Mouse (Mus musculus) MEL (cell line): ENCODE results near the gene C130026I21Rik. TPM values are rescaled to one million over a fixed set of nuclear protein-coding genes. Genes with fewer than 3 reads are reported as not detected.
"Not testable (repeated sequence)": the region's sequence is repeated elsewhere in the genome, so short reads cannot be mapped to it uniquely, and the experiment has no call there.

Experiments used
- DNase-seq: peaks from one replicate; pipeline ENCODE4 v3.0.0; 2011; ENCODE audit warnings: low read depth, low spot score
- H3K27ac ChIP-seq: 2 replicates; pipeline ENCODE4 v1.5.1; 2012; ENCODE audit warnings: low read depth, mild to moderate bottlenecking, control low read depth, low read length, moderate library complexity; ENCODE audit not compliant: control insufficient read depth
- H3K27me3 ChIP-seq, 2 experiments: fragments of 150-350 bp in 1 of 2; sonication (generic) in 1 of 2; 2 replicates each; pipeline ENCODE4 v1.6.1; 2012; ENCODE audit warnings: low read length in 2 of 2, mild to moderate bottlenecking in 2 of 2, improper control_type of control experiment in 1 of 2, moderate library complexity in 1 of 2; ENCODE audit not compliant: insufficient read depth in 2 of 2, control insufficient read depth in 1 of 2
- H3K36me3 ChIP-seq, 2 experiments: 2 replicates each; pipeline ENCODE4 v1.6.1; 2012 to 2014; ENCODE audit warnings: low read length in 2 of 2, improper control_type of control experiment in 1 of 2, inconsistent platforms in 1 of 2, mild to moderate bottlenecking in 1 of 2; ENCODE audit not compliant: insufficient read depth in 2 of 2, control insufficient read depth in 1 of 2
- H3K4me1 ChIP-seq, 2 experiments: fragments of 150-350 bp in 1 of 2; sonication (generic) in 1 of 2; 2 replicates each; pipeline ENCODE4 v1.6.1; 2012; ENCODE audit warnings: low read length in 2 of 2, improper control_type of control experiment in 1 of 2, mild to moderate bottlenecking in 1 of 2; ENCODE audit not compliant: insufficient read depth in 2 of 2, control insufficient read depth in 1 of 2
- H3K4me3 ChIP-seq, 2 experiments: fragments of 150-350 bp in 1 of 2; sonication (generic) in 1 of 2; 2 replicates each; pipeline ENCODE4 v1.5.1; 2012; ENCODE audit warnings: low read depth in 2 of 2, low read length in 2 of 2, mild to moderate bottlenecking in 2 of 2, moderate library complexity in 2 of 2, control low read depth in 1 of 2, improper control_type of control experiment in 1 of 2; ENCODE audit not compliant: control insufficient read depth in 1 of 2, insufficient read depth in 1 of 2
- H3K79me2 ChIP-seq: 2 replicates; pipeline ENCODE4 v1.6.1; 2012; ENCODE audit warnings: mild to moderate bottlenecking, low read length, moderate library complexity; ENCODE audit not compliant: control insufficient read depth, poor library complexity, insufficient read depth
- H3K9ac ChIP-seq: 2 replicates; pipeline ENCODE4 v1.6.1; 2012; ENCODE audit warnings: low read depth, mild to moderate bottlenecking, control low read depth, low read length, moderate library complexity; ENCODE audit not compliant: control insufficient read depth, poor library complexity, severe bottlenecking
- H3K9me3 ChIP-seq: fragments of 150-350 bp; sonication (generic); replicated peaks from 2 replicates; pipeline ENCODE4 v1.6.1; 2012; ENCODE audit warnings: mild to moderate bottlenecking, low read length, improper control_type of control experiment, moderate library complexity; ENCODE audit not compliant: insufficient read depth
- CTCF ChIP-seq, 3 experiments: IDR thresholded peaks in 2 of 3; conservative IDR thresholded peaks in 1 of 3; 2 replicates each; pipeline ENCODE4 v1.5.1; 2011 to 2012; ENCODE audit warnings: low read length in 3 of 3, low read depth in 2 of 3, mild to moderate bottlenecking in 2 of 3, improper control_type of control experiment in 1 of 3, inconsistent platforms in 1 of 3, mixed read lengths in 1 of 3, moderate library complexity in 1 of 3; ENCODE audit not compliant: control insufficient read depth in 1 of 3, insufficient read depth in 1 of 3, poor library complexity in 1 of 3, severe bottlenecking in 1 of 3
- RAD21 ChIP-seq: IDR thresholded peaks from 2 replicates; pipeline ENCODE4 v1.6.1; 2011; ENCODE audit warnings: mild to moderate bottlenecking, low read depth, low read length, improper control_type of control experiment
- polyA plus RNA-seq, 2 experiments: library from polyadenylated mRNA; stranded (reverse) in 1 of 2; unstranded in 1 of 2; fragments of >175 nt in 1 of 2; fragments of >200 nt in 1 of 2; gene quantifications; 2 replicates each; pipeline versions ENCODE4 v1.2.1 to v1.2.4; 2012; ENCODE audit warnings: low replicate concordance in 2 of 2, low read depth in 1 of 2; ENCODE audit not compliant: insufficient read length in 2 of 2, insufficient read depth in 1 of 2, missing spikeins in 1 of 2
- total RNA-seq: library from RNA; depleted of rRNA; stranded (reverse); fragments of 300-350 nt; gene quantifications from 2 replicates; pipeline ENCODE4 v1.2.3, GENCODE M21; 2012; rRNA removed

Gene C130026I21Rik
- 0.69 and 1.5 TPM in 2 replicates for total RNA-seq
- 1 to 10 TPM in 1 of 2 experiments, not detected in 1; 2.2 TPM for polyA plus RNA-seq

DNA sequence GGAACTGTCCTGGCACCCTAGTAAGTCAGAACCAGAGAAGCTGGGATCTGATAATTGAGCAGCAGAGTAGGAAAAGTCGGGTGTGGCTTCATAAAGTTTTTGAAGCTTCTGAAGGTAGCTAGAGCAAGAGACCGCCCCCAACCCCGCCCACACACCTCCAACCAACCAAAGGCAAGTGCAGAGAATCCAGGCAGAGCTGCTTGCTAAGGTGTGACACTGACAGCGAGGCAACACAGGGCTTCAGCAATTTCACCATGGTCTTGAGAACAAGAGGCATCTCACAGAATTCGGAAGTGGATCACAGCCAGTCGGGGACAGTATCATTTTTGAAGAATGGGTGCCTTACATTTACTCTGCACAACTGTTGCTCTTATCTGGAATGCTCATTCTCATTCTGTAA lies at the start of gene C130026I21Rik:
Gene C130026I21Rik (minus strand): TSS at position 101 of the 400 bp plus-strand sequence.
- not testable (repeated sequence) for DNase-seq, H3K27ac ChIP-seq, H3K9ac ChIP-seq, H3K4me3 ChIP-seq, H3K4me1 ChIP-seq, H3K9me3 ChIP-seq, H3K79me2 ChIP-seq, H3K27me3 ChIP-seq, H3K36me3 ChIP-seq

DNA sequence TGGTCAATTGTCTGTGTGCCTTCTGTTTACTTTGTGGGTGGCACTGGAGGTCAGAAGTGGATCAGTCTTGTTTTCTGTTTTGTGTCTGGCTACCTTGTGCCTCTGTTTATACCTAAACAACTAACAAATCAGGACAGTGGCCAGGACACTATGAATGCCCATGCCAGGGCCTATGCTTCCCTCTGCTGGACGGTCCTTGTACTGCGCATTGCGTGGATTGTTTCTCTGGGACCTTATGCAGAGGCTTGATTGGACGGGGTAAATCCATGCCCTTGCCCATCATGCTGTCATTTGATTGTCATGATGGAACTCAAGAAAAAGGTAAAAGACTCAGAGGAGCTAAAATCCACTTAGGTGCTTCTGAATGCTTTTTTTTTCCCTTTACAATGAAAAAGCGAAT lies 16.7 kb upstream of the C130026I21Rik start:
- not testable (repeated sequence) for H3K9me3 ChIP-seq, H3K4me1 ChIP-seq, H3K36me3 ChIP-seq, DNase-seq, H3K27ac ChIP-seq, H3K79me2 ChIP-seq, H3K27me3 ChIP-seq, H3K9ac ChIP-seq, H3K4me3 ChIP-seq
- TF ChIP-seq RAD21 (peak; percentile 20), CTCF (IDR thresholded peaks at IDR 0.05 in 2 of 3, conservative IDR thresholded peaks at IDR 0.05 in 1 of 3; ENCODE audit: control insufficient read depth in 1 of 3, insufficient read depth in 1 of 3, low read depth in 2 of 3, low read length in 3 of 3, poor library complexity in 1 of 3, severe bottlenecking in 1 of 3) (peak in 2 of 3 experiments; percentile 22 to 50; a peak in 5 of 6 replicates)

DNA sequence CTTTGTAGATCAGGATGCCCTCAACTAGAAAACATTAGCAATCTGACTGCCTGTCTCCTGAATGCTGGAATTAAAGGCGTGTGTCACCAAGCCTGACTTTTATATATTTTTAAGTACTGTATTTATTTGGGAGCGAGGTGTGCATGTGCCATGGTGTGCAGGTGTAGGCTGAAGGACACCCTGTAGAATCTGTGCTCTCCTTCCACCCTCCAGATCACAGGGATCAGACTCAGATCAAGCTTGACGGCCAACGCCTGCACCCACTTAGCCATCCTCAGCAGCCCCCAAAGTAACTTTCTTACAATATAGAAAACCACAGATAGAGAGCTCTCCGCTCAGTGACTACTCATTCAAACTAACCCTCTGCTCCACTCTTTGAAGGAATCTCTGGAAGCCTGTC lies 6.1 kb upstream of the C130026I21Rik start:
- not testable (repeated sequence) for H3K4me3 ChIP-seq, H3K9ac ChIP-seq, H3K79me2 ChIP-seq, H3K9me3 ChIP-seq, H3K36me3 ChIP-seq, DNase-seq, H3K27me3 ChIP-seq, H3K4me1 ChIP-seq, H3K27ac ChIP-seq

DNA sequence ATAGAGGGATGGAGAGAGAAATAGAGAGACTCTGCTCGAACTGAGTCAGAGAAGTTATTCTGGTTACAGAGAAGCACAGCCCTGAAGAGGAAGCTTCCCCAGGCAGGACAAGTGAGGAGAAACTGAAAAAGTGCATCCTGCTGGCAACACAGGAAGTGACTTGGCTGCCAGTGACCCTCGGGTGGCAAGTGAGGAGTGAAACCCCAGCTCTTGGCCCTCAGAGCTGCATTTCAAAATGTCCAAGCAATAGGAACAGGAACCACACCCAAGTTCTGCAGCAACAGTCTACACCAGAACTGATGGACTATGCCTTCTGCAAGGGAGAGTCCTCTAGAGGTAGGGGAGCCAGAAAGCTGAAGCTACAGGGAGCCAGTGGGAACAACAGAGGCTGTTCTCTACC lies 11.7 kb downstream of the C130026I21Rik start:
- H3K27ac ChIP-seq, DNase-seq, H3K9me3 ChIP-seq, H3K27me3 ChIP-seq, H3K4me3 ChIP-seq, H3K79me2 ChIP-seq, H3K36me3 ChIP-seq, H3K4me1 ChIP-seq, H3K9ac ChIP-seq: not testable (repeated sequence)

DNA sequence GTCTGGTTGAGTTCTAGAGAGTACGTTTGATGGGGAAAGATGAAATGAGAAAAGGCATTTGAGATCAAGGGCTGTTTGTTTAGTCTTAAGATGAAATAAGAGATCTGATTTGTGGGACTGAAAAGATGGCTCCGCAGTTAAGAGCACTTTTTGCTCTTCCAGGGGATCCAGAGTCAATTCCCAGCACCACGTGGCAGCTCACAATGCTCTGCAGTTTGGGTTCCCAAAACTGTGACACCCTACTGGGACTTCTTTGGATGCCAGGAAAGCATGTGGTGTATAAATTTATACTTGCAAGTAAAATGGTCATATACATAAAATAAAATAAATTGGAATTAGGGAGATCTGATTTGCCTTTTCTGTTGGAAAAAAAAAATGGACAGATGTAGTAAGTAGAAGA lies 15.1 kb downstream of the C130026I21Rik start:
- not testable (repeated sequence) for H3K9me3 ChIP-seq, H3K4me1 ChIP-seq, DNase-seq, H3K9ac ChIP-seq, H3K79me2 ChIP-seq, H3K36me3 ChIP-seq, H3K27me3 ChIP-seq, H3K27ac ChIP-seq, H3K4me3 ChIP-seq

DNA sequence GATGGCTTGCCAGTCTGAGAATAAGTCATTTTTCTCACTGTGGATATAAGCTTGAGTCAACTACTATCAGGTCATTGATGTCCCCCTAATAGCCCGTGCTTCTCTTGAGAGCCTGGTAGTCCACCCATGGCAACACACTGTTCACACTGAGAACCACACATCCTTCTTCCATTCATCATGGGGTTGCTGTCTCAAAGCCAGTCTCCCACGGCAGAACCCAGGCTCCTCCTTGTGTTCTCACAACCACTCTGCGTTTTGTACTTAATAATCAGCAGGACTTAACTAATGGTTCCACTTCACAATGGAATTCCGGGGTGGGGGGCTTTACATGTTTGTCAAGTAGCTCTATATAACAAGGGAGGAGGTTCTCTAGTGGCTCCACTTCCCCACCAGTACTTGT lies 19.2 kb downstream of the C130026I21Rik start:
- not testable (repeated sequence) for H3K9me3 ChIP-seq, H3K4me1 ChIP-seq, H3K36me3 ChIP-seq, H3K9ac ChIP-seq, H3K4me3 ChIP-seq, H3K27me3 ChIP-seq, DNase-seq, H3K79me2 ChIP-seq, H3K27ac ChIP-seq

DNA sequence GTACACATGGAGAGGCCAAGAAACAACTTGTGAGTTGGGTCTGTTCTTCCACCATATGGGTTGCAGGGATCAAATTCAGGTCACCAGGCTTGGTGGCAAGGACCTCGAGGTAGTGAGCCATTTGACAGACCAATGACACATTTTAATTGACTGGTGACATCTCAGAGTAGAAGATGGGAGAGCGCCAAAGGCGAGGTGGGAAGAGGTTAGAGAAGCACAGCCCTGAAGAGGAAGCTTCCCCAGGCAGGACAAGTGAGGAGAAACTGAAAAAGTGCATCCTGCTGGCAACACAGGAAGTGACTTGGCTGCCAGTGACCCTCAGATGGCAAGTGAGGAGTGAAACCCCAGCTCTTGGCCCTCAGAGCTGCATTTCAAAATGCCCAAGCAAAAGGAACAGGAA lies 21.4 kb downstream of the C130026I21Rik start:
- not testable (repeated sequence) for H3K27ac ChIP-seq, H3K79me2 ChIP-seq, H3K27me3 ChIP-seq, H3K9ac ChIP-seq, H3K4me3 ChIP-seq, DNase-seq, H3K9me3 ChIP-seq, H3K36me3 ChIP-seq, H3K4me1 ChIP-seq
